Mouse (Mus musculus): Measurements from ENCODE around the gene Ntm.

The Ntm gene

GRCm38 (mm10) chr9:29165731-29166130, 797.2 kb downstream of the Ntm start:
- no peak for DNase-seq (ENCODE audit: low read depth, low spot score)

- DNase-seq (ENCODE audit: low read depth, low spot score) = no peak
Observed at GRCm38 (mm10) chr9:29161059-29161642, 801.8 kb downstream of the Ntm start.

- DNase-seq (ENCODE audit: low read depth, low spot score) = no peak
Observed at GRCm38 (mm10) chr9:29145901-29146300, 817.0 kb downstream of the Ntm start.

- DNase-seq (ENCODE audit: low read depth, low spot score) = no peak
Observed at GRCm38 (mm10) chr9:29136039-29136438, 826.9 kb downstream of the Ntm start.

GRCm38 (mm10) chr9:29130717-29131292, 832.1 kb downstream of the Ntm start:
- DNase-seq (ENCODE audit: low read depth, low spot score) = no peak

GRCm38 (mm10) chr9:29130316-29130715, 832.6 kb downstream of the Ntm start:
- DNase-seq (ENCODE audit: low read depth, low spot score) = no peak

- DNase-seq (ENCODE audit: low read depth, low spot score) = no peak
Observed at GRCm38 (mm10) chr9:29128416-29128815, 834.5 kb downstream of the Ntm start.

- no peak for DNase-seq (ENCODE audit: low read depth, low spot score)
Observed at GRCm38 (mm10) chr9:29124455-29124854, 838.5 kb downstream of the Ntm start.

GRCm38 (mm10) chr9:29123828-29124227, 839.1 kb downstream of the Ntm start:
- DNase-seq (ENCODE audit: low read depth, low spot score) = no peak

- DNase-seq (ENCODE audit: low read depth, low spot score) = no peak
Observed at GRCm38 (mm10) chr9:29117561-29118112, 845.3 kb downstream of the Ntm start.

- DNase-seq (ENCODE audit: low read depth, low spot score) = no peak
Observed at GRCm38 (mm10) chr9:29115337-29115736, 847.6 kb downstream of the Ntm start.

- no peak for DNase-seq (ENCODE audit: low read depth, low spot score)
Observed at GRCm38 (mm10) chr9:29106771-29107170, 856.2 kb downstream of the Ntm start.

GRCm38 (mm10) chr9:29104442-29104841, 858.5 kb downstream of the Ntm start:
- DNase-seq (ENCODE audit: low read depth, low spot score) = no peak

GRCm38 (mm10) chr9:29103993-29104392, 858.9 kb downstream of the Ntm start:
- DNase-seq (ENCODE audit: low read depth, low spot score) = no peak

- no peak for DNase-seq (ENCODE audit: low read depth, low spot score)
Observed at GRCm38 (mm10) chr9:29100624-29101023, 862.3 kb downstream of the Ntm start.

GRCm38 (mm10) chr9:29092443-29092842, 870.5 kb downstream of the Ntm start:
- no peak for DNase-seq (ENCODE audit: low read depth, low spot score)

GRCm38 (mm10) chr9:29088657-29089056, 874.3 kb downstream of the Ntm start:
- no peak for DNase-seq (ENCODE audit: low read depth, low spot score)

- DNase-seq (ENCODE audit: low read depth, low spot score) = no peak
Observed at GRCm38 (mm10) chr9:29087656-29088055, 875.3 kb downstream of the Ntm start.

- no peak for DNase-seq (ENCODE audit: low read depth, low spot score)
Observed at GRCm38 (mm10) chr9:29087171-29087570, 875.8 kb downstream of the Ntm start.

GRCm38 (mm10) chr9:29075924-29076577, 886.9 kb downstream of the Ntm start:
- DNase-seq (ENCODE audit: low read depth, low spot score) = no peak

GRCm38 (mm10) chr9:29075243-29075642, 887.7 kb downstream of the Ntm start:
- no peak for DNase-seq (ENCODE audit: low read depth, low spot score)

GRCm38 (mm10) chr9:29074494-29074893, 888.4 kb downstream of the Ntm start:
- no peak for DNase-seq (ENCODE audit: low read depth, low spot score)

- DNase-seq (ENCODE audit: low read depth, low spot score) = no peak
Observed at GRCm38 (mm10) chr9:29071997-29072396, 890.9 kb downstream of the Ntm start.

Data from A20 (cell line).